15 mouse cellular contexts compared by ENCODE assay signal in the genomic region with DNA sequence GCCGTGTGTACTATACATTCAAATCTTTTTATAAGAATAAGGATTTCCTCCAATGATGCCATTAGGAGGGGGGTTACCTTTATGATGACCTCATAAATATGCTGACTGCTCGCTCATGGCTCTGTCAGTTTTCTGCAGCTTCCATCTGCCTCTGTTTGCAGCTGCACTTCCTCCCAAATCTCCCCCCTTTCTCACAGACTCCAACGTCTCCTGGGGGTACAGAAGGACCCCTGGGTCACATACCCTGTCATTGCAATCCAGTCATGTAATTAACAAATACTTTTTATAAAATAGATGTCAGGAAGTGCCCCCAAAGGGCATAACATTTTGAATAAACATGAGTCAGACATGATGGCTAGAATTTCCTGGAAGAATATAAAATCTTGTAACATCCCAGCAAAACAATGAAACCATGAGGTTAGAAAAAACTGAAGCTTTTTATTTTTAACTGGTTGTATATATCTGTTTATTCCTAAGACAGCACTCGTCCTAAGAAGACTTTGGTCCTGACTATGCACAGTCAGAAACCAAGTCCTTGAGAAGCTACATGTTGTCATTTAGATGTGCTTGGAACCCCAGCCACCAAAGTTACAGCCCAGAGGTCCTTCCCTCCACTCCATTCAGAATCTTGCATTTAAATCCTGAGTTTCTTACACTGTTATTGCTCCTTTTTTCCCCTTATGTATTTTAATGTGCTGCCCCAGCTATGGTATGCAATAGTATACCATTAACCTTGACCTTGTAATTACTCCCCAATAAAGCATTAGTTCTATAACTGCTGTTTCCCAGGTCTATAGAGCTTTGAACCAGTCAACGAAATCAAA.
A peak's percentile ranks its signal among the peaks of the same experiment; 100 is the strongest.
DNase-seq lines count a peak whose midpoint lies in the region; ATAC-seq lines count a peak whose summit lies in the region.
"Had no signal": no experiment of that assay in that cellular context is flagged by ENCODE, and none has a peak within 500 bp of the region (broad histone marks: within the 10 kb centered on the region; RNA-seq: fewer than 3 reads in every experiment).

No protein-coding gene starts in this region.

- peak; percentile 5 for DNase-seq in gastrocnemius, postnatal 25 days
- DNase-seq in gastrocnemius, postnatal 36 days: no peak
- DNase-seq in NIH3T3 (ENCODE audit: low read depth): peak; percentile 73
- peak; percentile 13 for DNase-seq in kidney, adult 11 months
- peak; percentile 34 for DNase-seq in mesoderm, embryonic 11.5 days (ENCODE audit: low read depth, low spot score)
- DNase-seq in adrenal gland, adult 2 months: no peak
- DNase-seq in frontal cortex, adult 2 months (ENCODE audit: extremely low spot score in 1 of 2, low spot score in 1 of 2): no peak
- DNase-seq: adrenal gland, postnatal 25 days; cerebellum, adult 9-10 months; gastrocnemius, postnatal 10 days; heart, postnatal 36 days; liver; thymus, postnatal 25 days had no signal

- intact Hi-C loops in gastrocnemius, postnatal 36 days (cut with DNase I): no loop called here

- ATAC-seq in megakaryocyte, adult 5-6 weeks (ENCODE audit: poor library complexity, severe bottlenecking): no peak
- ATAC-seq: Patski had no signal

Comparison
In these comparisons a context has a peak if more than half of its experiments do, and no peak if none do; other contexts are left out.
1. DNase-seq: peak in gastrocnemius, postnatal 25 days (single experiment), NIH3T3 (single experiment), kidney, adult 11 months (single experiment) and mesoderm, embryonic 11.5 days (single experiment); none in gastrocnemius, postnatal 36 days (0 of 2), adrenal gland, adult 2 months (single experiment) and frontal cortex, adult 2 months (0 of 2).